Mouse (Mus musculus): ENCODE results near the gene Sema4d. TPM values are rescaled to one million over a fixed set of nuclear protein-coding genes. Genes with fewer than 3 reads are reported as not detected.

Gene Sema4d
- polyA plus RNA-seq, 1 experiment from 2014 or later = 17.4 TPM

- ATAC-seq (ENCODE audit: low read depth) = no peak
These were observed 5.7 kb downstream of the Sema4d start for GRCm38 (mm10) chr13:51787858-51788257.

GRCm38 (mm10) chr13:51786616-51787015 is 6.9 kb downstream of the Sema4d start:
- Histone ChIP-seq H3K36me3 (ENCODE audit: control insufficient read depth, insufficient read depth, low read length) (no peaks in the 10 kb centered on the region), H3K9ac (replicated peaks; ENCODE audit: low read depth, low read length) (no peak overlapping the region), H3K27ac (ENCODE audit: low read depth, low read length) (no peak overlapping the region), H3K4me2 (ENCODE audit: low read depth, low read length) (no peak overlapping the region), H3K4me1 (ENCODE audit: control insufficient read depth, insufficient read depth, low read length) (no peaks in the 10 kb centered on the region), H3K9me3 (ENCODE audit: control insufficient read depth, low read length) (no peaks in the 10 kb centered on the region), H3K4me3 (ENCODE audit: low read depth, low read length) (no peak overlapping the region), H3K27me3 (ENCODE audit: control insufficient read depth, insufficient read depth, low read length) (no peaks in the 10 kb centered on the region)
- no peak for ATAC-seq (ENCODE audit: low read depth)
- 82% methylated on average over 4 of the region's 4 CpGs for WGBS

More at GRCm38 (mm10) chr13:51787858-51788257, 5.7 kb downstream of the Sema4d start:
- peaks cover 6% of the 10 kb centered on the region for H3K4me1 ChIP-seq (ENCODE audit: control insufficient read depth, insufficient read depth, low read length)
- no peak overlapping the region for H3K4me2 ChIP-seq (ENCODE audit: low read depth, low read length)
- no peak overlapping the region for H3K9ac ChIP-seq (replicated peaks; ENCODE audit: low read depth, low read length)
- no peaks in the 10 kb centered on the region for H3K36me3 ChIP-seq (ENCODE audit: control insufficient read depth, insufficient read depth, low read length)
- H3K27me3 ChIP-seq (ENCODE audit: control insufficient read depth, insufficient read depth, low read length) = 0 out of 2 replicates have a peak, but pooled peaks cover under 1% of the 10 kb centered on the region
- H3K27ac ChIP-seq (ENCODE audit: low read depth, low read length) = no peak overlapping the region
- 53% methylated on average over 2 of the region's 2 CpGs for WGBS
- no peaks in the 10 kb centered on the region for H3K9me3 ChIP-seq (ENCODE audit: control insufficient read depth, low read length)
- H3K4me3 ChIP-seq (ENCODE audit: low read depth, low read length) = no peak overlapping the region

GRCm38 (mm10) chr13:51784476-51784875 is 9.1 kb downstream of the Sema4d start:
- ATAC-seq (ENCODE audit: low read depth) = no peak
- no peak overlapping the region for H3K4me2 ChIP-seq (ENCODE audit: low read depth, low read length)
- no peaks in the 10 kb centered on the region for H3K9me3 ChIP-seq (ENCODE audit: control insufficient read depth, low read length)
- no peak overlapping the region for H3K9ac ChIP-seq (replicated peaks; ENCODE audit: low read depth, low read length)
- no peak overlapping the region for H3K27ac ChIP-seq (ENCODE audit: low read depth, low read length)
- H3K36me3 ChIP-seq (ENCODE audit: control insufficient read depth, insufficient read depth, low read length) = no peaks in the 10 kb centered on the region
- no peak overlapping the region for H3K4me3 ChIP-seq (ENCODE audit: low read depth, low read length)
- 92% methylated on average over 8 of the region's 8 CpGs for WGBS
- H3K4me1 ChIP-seq (ENCODE audit: control insufficient read depth, insufficient read depth, low read length) = no peaks in the 10 kb centered on the region
- no peaks in the 10 kb centered on the region for H3K27me3 ChIP-seq (ENCODE audit: control insufficient read depth, insufficient read depth, low read length)

GRCm38 (mm10) chr13:51783857-51784256 is 9.7 kb downstream of the Sema4d start:
- Histone ChIP-seq H3K27ac (ENCODE audit: low read depth, low read length) (no peak overlapping the region), H3K9ac (replicated peaks; ENCODE audit: low read depth, low read length) (no peak overlapping the region), H3K36me3 (ENCODE audit: control insufficient read depth, insufficient read depth, low read length) (no peaks in the 10 kb centered on the region), H3K9me3 (ENCODE audit: control insufficient read depth, low read length) (no peaks in the 10 kb centered on the region), H3K4me1 (ENCODE audit: control insufficient read depth, insufficient read depth, low read length) (no peaks in the 10 kb centered on the region), H3K4me2 (ENCODE audit: low read depth, low read length) (no peak overlapping the region), H3K4me3 (ENCODE audit: low read depth, low read length) (no peak overlapping the region), H3K27me3 (ENCODE audit: control insufficient read depth, insufficient read depth, low read length) (no peaks in the 10 kb centered on the region)
- WGBS = 83% methylated on average over 6 of the region's 6 CpGs
- ATAC-seq (ENCODE audit: low read depth) = no peak

GRCm38 (mm10) chr13:51780509-51781155 is 12.9 kb downstream of the Sema4d start:
- Histone ChIP-seq H3K9me3 (ENCODE audit: control insufficient read depth, low read length) (no peaks in the 10 kb centered on the region), H3K9ac (replicated peaks; ENCODE audit: low read depth, low read length) (no peak overlapping the region), H3K27ac (ENCODE audit: low read depth, low read length) (no peak overlapping the region), H3K4me3 (ENCODE audit: low read depth, low read length) (no peak overlapping the region), H3K4me2 (ENCODE audit: low read depth, low read length) (no peak overlapping the region), H3K4me1 (ENCODE audit: control insufficient read depth, insufficient read depth, low read length) (peaks cover 16% of the 10 kb centered on the region), H3K27me3 (ENCODE audit: control insufficient read depth, insufficient read depth, low read length) (no peaks in the 10 kb centered on the region), H3K36me3 (ENCODE audit: control insufficient read depth, insufficient read depth, low read length) (no peaks in the 10 kb centered on the region)
- ATAC-seq (ENCODE audit: low read depth) = no peak
- WGBS = 93% methylated on average over 10 of the region's 10 CpGs

- peaks cover 16% of the 10 kb centered on the region for H3K4me1 ChIP-seq (ENCODE audit: control insufficient read depth, insufficient read depth, low read length)
- no peak overlapping the region for H3K9ac ChIP-seq (replicated peaks; ENCODE audit: low read depth, low read length)
- no peaks in the 10 kb centered on the region for H3K27me3 ChIP-seq (ENCODE audit: control insufficient read depth, insufficient read depth, low read length)
- no peak overlapping the region for H3K4me2 ChIP-seq (ENCODE audit: low read depth, low read length)
- H3K36me3 ChIP-seq (ENCODE audit: control insufficient read depth, insufficient read depth, low read length) = no peaks in the 10 kb centered on the region
- 74% methylated on average over 25 of the region's 25 CpGs for WGBS
- H3K4me3 ChIP-seq (ENCODE audit: low read depth, low read length) = no peak overlapping the region
- H3K9me3 ChIP-seq (ENCODE audit: control insufficient read depth, low read length) = no peaks in the 10 kb centered on the region
- no peak overlapping the region for H3K27ac ChIP-seq (ENCODE audit: low read depth, low read length)
- ATAC-seq (ENCODE audit: low read depth) = no peak
These were observed 14.3 kb downstream of the Sema4d start for GRCm38 (mm10) chr13:51778983-51779962.

GRCm38 (mm10) chr13:51778351-51778982 is 15.1 kb downstream of the Sema4d start:
- no peaks in the 10 kb centered on the region for H3K36me3 ChIP-seq (ENCODE audit: control insufficient read depth, insufficient read depth, low read length)
- no peaks in the 10 kb centered on the region for H3K27me3 ChIP-seq (ENCODE audit: control insufficient read depth, insufficient read depth, low read length)
- peaks cover 16% of the 10 kb centered on the region for H3K4me1 ChIP-seq (ENCODE audit: control insufficient read depth, insufficient read depth, low read length)
- no peak overlapping the region for H3K4me2 ChIP-seq (ENCODE audit: low read depth, low read length)
- H3K9ac ChIP-seq (replicated peaks; ENCODE audit: low read depth, low read length) = no peak overlapping the region
- no peak overlapping the region for H3K27ac ChIP-seq (ENCODE audit: low read depth, low read length)
- WGBS = 93% methylated on average over 11 of the region's 11 CpGs
- no peaks in the 10 kb centered on the region for H3K9me3 ChIP-seq (ENCODE audit: control insufficient read depth, low read length)
- no peak overlapping the region for H3K4me3 ChIP-seq (ENCODE audit: low read depth, low read length)
- ATAC-seq (ENCODE audit: low read depth) = no peak

- 0 out of 2 replicates have a peak overlapping the region, but pooled peaks have one; percentile 39 for H3K27ac ChIP-seq (ENCODE audit: low read depth, low read length)
- H3K9me3 ChIP-seq (ENCODE audit: control insufficient read depth, low read length) = no peaks in the 10 kb centered on the region
- H3K4me1 ChIP-seq (ENCODE audit: control insufficient read depth, insufficient read depth, low read length) = peaks cover 16% of the 10 kb centered on the region
- no peak; the same call in 1 of the 2 replicates for ATAC-seq (ENCODE audit: low read depth)
- H3K4me3 ChIP-seq (ENCODE audit: low read depth, low read length) = no peak overlapping the region
- WGBS = 52% methylated on average over 6 of the region's 6 CpGs
- H3K36me3 ChIP-seq (ENCODE audit: control insufficient read depth, insufficient read depth, low read length) = no peaks in the 10 kb centered on the region
- peak overlapping the region; percentile 29; the same call in 1 of the 2 replicates for H3K9ac ChIP-seq (replicated peaks; ENCODE audit: low read depth, low read length)
- no peaks in the 10 kb centered on the region for H3K27me3 ChIP-seq (ENCODE audit: control insufficient read depth, insufficient read depth, low read length)
- peak overlapping the region; percentile 23; the same call in 1 of the 2 replicates for H3K4me2 ChIP-seq (ENCODE audit: low read depth, low read length)
These were observed 15.7 kb downstream of the Sema4d start for GRCm38 (mm10) chr13:51777738-51778274.

All from neural tube, embryonic 14.5 days (tissue).